Mouse (Mus musculus): ENCODE results near the gene Dtnbp1. TPM values are rescaled to one million over a fixed set of nuclear protein-coding genes. Genes with fewer than 3 reads are reported as not detected.

The Dtnbp1 gene
- total and polyA plus RNA-seq, 3 experiments: 24.2 to 59.5 TPM; not detected in 1

- Histone ChIP-seq H3K27me3 (ENCODE audit: control insufficient read depth in 1 of 2, insufficient read depth in 2 of 2, low read length in 2 of 2) (no peaks in the 10 kb centered on the region), H3K79me2 (ENCODE audit: control insufficient read depth, insufficient read depth, low read length, poor library complexity) (no peaks in the 10 kb centered on the region), H3K36me3 (ENCODE audit: control insufficient read depth in 1 of 2, insufficient read depth in 2 of 2, low read length in 2 of 2) (no peaks in the 10 kb centered on the region; a peak in 1 of 4 replicates), H3K4me1 (ENCODE audit: control insufficient read depth in 1 of 2, insufficient read depth in 2 of 2, low read length in 2 of 2) (no peaks in the 10 kb centered on the region), H3K4me3 (ENCODE audit: control insufficient read depth in 1 of 2, insufficient read depth in 1 of 2, low read depth in 2 of 2, low read length in 2 of 2) (no peak overlapping the region), H3K9me3 (replicated peaks; ENCODE audit: insufficient read depth, low read length) (no peaks in the 10 kb centered on the region), H3K9ac (ENCODE audit: control insufficient read depth, low read depth, low read length, poor library complexity, severe bottlenecking) (no peak overlapping the region), H3K27ac (ENCODE audit: control insufficient read depth, low read depth, low read length) (no peak overlapping the region)
- DNase-seq (ENCODE audit: low read depth, low spot score): no peak
- TF ChIP-seq JUND (IDR thresholded peaks at IDR 0.05; ENCODE audit: low read depth, low read length): no peak
- no peak for TF ChIP-seq UBTF (IDR thresholded peaks at IDR 0.05; ENCODE audit: borderline replicate concordance, insufficient read depth, low read depth, low read length)
- TF ChIP-seq ZNF384 (IDR thresholded peaks at IDR 0.05; ENCODE audit: low read depth, low read length): no peak
- no peak for TF ChIP-seq BHLHE40 (IDR thresholded peaks at IDR 0.05; ENCODE audit: borderline replicate concordance, low read depth, low read length)
- no peak for TF ChIP-seq ZC3H11A (IDR thresholded peaks at IDR 0.05; ENCODE audit: low read depth, low read length)
- no peak for TF ChIP-seq MYC (IDR thresholded peaks at IDR 0.05; ENCODE audit: low read depth, low read length)
- TF ChIP-seq GABPA (IDR thresholded peaks at IDR 0.05; ENCODE audit: low read depth, low read length): no peak
- TF ChIP-seq MAFK (IDR thresholded peaks at IDR 0.05; ENCODE audit: borderline replicate concordance, low read depth, low read length): no peak
- TF ChIP-seq TCF12 (IDR thresholded peaks at IDR 0.05; ENCODE audit: low read depth, low read length): no peak
- no peak for TF ChIP-seq RCOR1 (IDR thresholded peaks at IDR 0.05; ENCODE audit: low read depth, low read length)
Observed at GRCm38 (mm10) chr13:44953546-44954231, 48.3 kb downstream of the Dtnbp1 start.

- DNase-seq (ENCODE audit: low read depth, low spot score): peak; percentile 56
- Histone ChIP-seq H3K9me3 (replicated peaks; ENCODE audit: insufficient read depth, low read length) (no peaks in the 10 kb centered on the region), H3K4me1 (ENCODE audit: control insufficient read depth in 1 of 2, insufficient read depth in 2 of 2, low read length in 2 of 2) (no peaks in the 10 kb centered on the region), H3K36me3 (ENCODE audit: control insufficient read depth in 1 of 2, insufficient read depth in 2 of 2, low read length in 2 of 2) (no peaks in the 10 kb centered on the region; a peak in 1 of 4 replicates), H3K79me2 (ENCODE audit: control insufficient read depth, insufficient read depth, low read length, poor library complexity) (no peaks in the 10 kb centered on the region), H3K27ac (ENCODE audit: control insufficient read depth, low read depth, low read length) (no peak overlapping the region), H3K27me3 (ENCODE audit: control insufficient read depth in 1 of 2, insufficient read depth in 2 of 2, low read length in 2 of 2) (no peaks in the 10 kb centered on the region), H3K4me3 (ENCODE audit: control insufficient read depth in 1 of 2, insufficient read depth in 1 of 2, low read depth in 2 of 2, low read length in 2 of 2) (no peak overlapping the region), H3K9ac (ENCODE audit: control insufficient read depth, low read depth, low read length, poor library complexity, severe bottlenecking) (no peak overlapping the region)
- no peak for TF ChIP-seq RCOR1 (IDR thresholded peaks at IDR 0.05; ENCODE audit: low read depth, low read length)
- no peak for TF ChIP-seq POLR2AphosphoS5 (IDR thresholded peaks at IDR 0.05; ENCODE audit: borderline replicate concordance, low read depth, low read length)
- peak in 1 of 2 experiments; percentile 18; a peak in 1 of 4 replicates for TF ChIP-seq EP300 (IDR thresholded peaks at IDR 0.05; ENCODE audit: low read depth in 1 of 2, low read length in 2 of 2)
- peak; percentile 31 for TF ChIP-seq SMC3 (IDR thresholded peaks at IDR 0.05; ENCODE audit: low read depth, low read length)
- TF ChIP-seq RAD21 (IDR thresholded peaks at IDR 0.05; ENCODE audit: low read depth, low read length): peak; percentile 41
- no peak for TF ChIP-seq BHLHE40 (IDR thresholded peaks at IDR 0.05; ENCODE audit: borderline replicate concordance, low read depth, low read length)
- TF ChIP-seq USF2 (IDR thresholded peaks at IDR 0.05; ENCODE audit: borderline replicate concordance in 1 of 2, insufficient read depth in 1 of 2, low read depth in 1 of 2, low read length in 2 of 2): no peak
- peak in 1 of 3 experiments; percentile 32; a peak in 2 of 6 replicates for TF ChIP-seq CTCF (IDR thresholded peaks at IDR 0.05 in 2 of 3, conservative IDR thresholded peaks at IDR 0.05 in 1 of 3; ENCODE audit: control insufficient read depth in 1 of 3, insufficient read depth in 1 of 3, low read depth in 2 of 3, low read length in 3 of 3, poor library complexity in 1 of 3, severe bottlenecking in 1 of 3)
Observed at GRCm38 (mm10) chr13:44952393-44953086, 49.4 kb downstream of the Dtnbp1 start.
